7 mouse cellular contexts compared by ENCODE assay signal in genomic region chr4:156197829-156198205, GRCm38 (mm10). TPM values are rescaled to one million over a fixed set of nuclear protein-coding genes. Genes with fewer than 3 reads are reported as not detected.
DNase-seq lines count a peak whose midpoint lies in the region; ATAC-seq and TF ChIP-seq lines count a peak whose summit lies in the region.

No protein-coding gene starts in this region.

- H3K9me3 ChIP-seq in intestine, postnatal 0 days (ENCODE audit: control insufficient read depth), result no peaks in the 10 kb centered on the region
- H3K9me3 ChIP-seq in midbrain, embryonic 12.5 days, result no peaks in the 10 kb centered on the region

- peaks cover 9% of the 10 kb centered on the region; the same call in 1 of the 2 replicates for H3K27me3 ChIP-seq in intestine, postnatal 0 days (replicated peaks; ENCODE audit: control insufficient read depth, insufficient read depth, low read length)
- H3K27me3 ChIP-seq in midbrain, embryonic 12.5 days, result peaks cover 6% of the 10 kb centered on the region; the same call in 1 of the 2 replicates
- H3K27me3 ChIP-seq in small intestine, adult 2 months (ENCODE audit: control insufficient read depth, insufficient read depth, low read length), result no peaks in the 10 kb centered on the region

- 0% methylated on average over 26 of the region's 26 CpGs for WGBS in intestine, postnatal 0 days
- WGBS in midbrain, embryonic 12.5 days, result 1% methylated on average over 26 of the region's 26 CpGs
- WGBS in small intestine, adult 2 months, result under 1% methylated on average over 26 of the region's 26 CpGs

- ATAC-seq in intestine, postnatal 0 days, result peak; percentile 92
- peak; percentile 96 for ATAC-seq in midbrain, embryonic 12.5 days (ENCODE audit: low FRiP score, low read depth)

- H3K4me1 ChIP-seq in intestine, postnatal 0 days (replicated peaks; ENCODE audit: control insufficient read depth, insufficient read depth, low read length), result peaks cover 7% of the 10 kb centered on the region; the same call in 1 of the 2 replicates
- H3K4me1 ChIP-seq in midbrain, embryonic 12.5 days, result peaks cover 45% of the 10 kb centered on the region
- peaks cover 30% of the 10 kb centered on the region; the same call in 1 of the 2 replicates for H3K4me1 ChIP-seq in small intestine, adult 2 months (ENCODE audit: control insufficient read depth, insufficient read depth, insufficient read length, low read length)

- peak overlapping the region; percentile 83 for H3K9ac ChIP-seq in intestine, postnatal 0 days (ENCODE audit: low read depth, low read length)
- H3K9ac ChIP-seq in midbrain, embryonic 12.5 days (replicated peaks), result peak overlapping the region; percentile 32

- H3K4me2 ChIP-seq in intestine, postnatal 0 days (replicated peaks; ENCODE audit: low read depth), result peak overlapping the region; percentile 98
- peak overlapping the region; percentile 86 for H3K4me2 ChIP-seq in midbrain, embryonic 12.5 days (replicated peaks)

- intact Hi-C loops in left cerebral cortex, postnatal 4 days (cut with DNase I), result no loop called here

- peak; percentile 94 for DNase-seq in adrenal gland, adult 2 months
- peak; percentile 84 for DNase-seq in embryo, embryonic 11.5 days (ENCODE audit: low read depth, low spot score)
- peak; percentile 83 to 91 for DNase-seq in gastrocnemius, postnatal 4 days (ENCODE audit: low spot score in 2 of 2)
- peak; percentile 93 for DNase-seq in left cerebral cortex, postnatal 4 days

- 0 out of 2 replicates have a peak, but pooled peaks have one; percentile 33 for TF ChIP-seq POLR2A in small intestine, adult 2 months (IDR thresholded peaks at IDR 0.05; ENCODE audit: low read depth, low read length)

- peak overlapping the region; percentile 83 for H3K4me3 ChIP-seq in intestine, postnatal 0 days (ENCODE audit: low read depth, low read length)
- peak overlapping the region; percentile 75 for H3K4me3 ChIP-seq in midbrain, embryonic 12.5 days
- peak overlapping the region; percentile 82 for H3K4me3 ChIP-seq in small intestine, adult 2 months (ENCODE audit: low read depth, low read length)

- peak overlapping the region; percentile 97 for H3K27ac ChIP-seq in intestine, postnatal 0 days (ENCODE audit: low read depth, low read length)
- peak overlapping the region; percentile 96 for H3K27ac ChIP-seq in midbrain, embryonic 12.5 days (replicated peaks)
- H3K27ac ChIP-seq in small intestine, adult 2 months (ENCODE audit: insufficient read depth, low read depth, low read length), result peak overlapping the region; percentile 90

- H3K36me3 ChIP-seq in intestine, postnatal 0 days (ENCODE audit: control insufficient read depth, insufficient read depth), result no peaks in the 10 kb centered on the region
- peaks cover 23% of the 10 kb centered on the region for H3K36me3 ChIP-seq in midbrain, embryonic 12.5 days
- H3K36me3 ChIP-seq in small intestine, adult 2 months (ENCODE audit: control insufficient read depth, insufficient read depth, low read length), result 0 out of 2 replicates have a peak, but pooled peaks cover 3% of the 10 kb centered on the region

- TF ChIP-seq CTCF in intestine, postnatal 0 days (IDR thresholded peaks at IDR 0.05; ENCODE audit: low read depth), result peak; percentile 64
- peak; percentile 20; the same call in 1 of the 2 replicates for TF ChIP-seq CTCF in small intestine, adult 2 months (IDR thresholded peaks at IDR 0.05; ENCODE audit: extremely low read depth, insufficient read length, insufficient replicate concordance, low read depth, low read length)

RNA-seq across cellular contexts. Expression of gene Agrn, which starts 0.5 kb away (rescaled TPM):
- total RNA-seq in adrenal gland, adult 2 months (2021), result 10 to 100 TPM; 23.2 to 34.1 TPM
- polyA plus RNA-seq in adrenal gland, adult 2 months (2012; rRNA removed), result 39.3 and 46.4 TPM in 2 replicates
- 10 to 100 TPM; 53.2 to 57.1 TPM for total RNA-seq in gastrocnemius, postnatal 4 days (2021)
- 15.1 and 17.7 TPM in 2 replicates for polyA plus RNA-seq in intestine, postnatal 0 days (2015; fragmentation: Nextera tagmentation; extraction: Ambion mirVana)
- total RNA-seq in left cerebral cortex, postnatal 4 days (2021), result 100 to 1,000 TPM; 330 to 331 TPM
- 155 and 160 TPM in 2 replicates for polyA plus RNA-seq in midbrain, embryonic 12.5 days (2016; fragmentation: Nextera tagmentation; extraction: Ambion mirVana)
- 53.6 and 101 TPM in 2 replicates for polyA plus RNA-seq in small intestine, adult 2 months (2012; rRNA removed)

RNA-seq across cellular contexts. Expression of gene Isg15, which starts 2.8 kb away (rescaled TPM):
- 1 to 10 TPM; 4.3 to 5.4 TPM for total RNA-seq in adrenal gland, adult 2 months (2021)
- 9.1 and 12.1 TPM in 2 replicates for polyA plus RNA-seq in adrenal gland, adult 2 months (2012; rRNA removed)
- total RNA-seq in gastrocnemius, postnatal 4 days (2021), result under 1 TPM in 1 of 2 experiments, not detected in 1; 0.49 TPM
- 36.0 and 40.5 TPM in 2 replicates for polyA plus RNA-seq in intestine, postnatal 0 days (2015; fragmentation: Nextera tagmentation; extraction: Ambion mirVana)
- not detected for total RNA-seq in left cerebral cortex, postnatal 4 days (2021)
- polyA plus RNA-seq in midbrain, embryonic 12.5 days (2016; fragmentation: Nextera tagmentation; extraction: Ambion mirVana), result 1.3 and 2.0 TPM in 2 replicates
- polyA plus RNA-seq in small intestine, adult 2 months (2012; rRNA removed), result 28.1 and 90.2 TPM in 2 replicates

RNA-seq across cellular contexts. Expression of gene AW011738, which starts 5.3 kb away (rescaled TPM):
- 1 to 10 TPM; 2.7 to 7.2 TPM for total RNA-seq in adrenal gland, adult 2 months (2021)
- polyA plus RNA-seq in adrenal gland, adult 2 months (2012; rRNA removed), result 1.7 and 2.6 TPM in 2 replicates
- total RNA-seq in gastrocnemius, postnatal 4 days (2021), result 1 to 10 TPM; 3.6 to 4.1 TPM
- 0.85 and 0.93 TPM in 2 replicates for polyA plus RNA-seq in intestine, postnatal 0 days (2015; fragmentation: Nextera tagmentation; extraction: Ambion mirVana)
- 1 to 10 TPM; 5.2 to 6.4 TPM for total RNA-seq in left cerebral cortex, postnatal 4 days (2021)
- polyA plus RNA-seq in midbrain, embryonic 12.5 days (2016; fragmentation: Nextera tagmentation; extraction: Ambion mirVana), result 7.6 and 8.1 TPM in 2 replicates
- polyA plus RNA-seq in small intestine, adult 2 months (2012; rRNA removed), result 1.6 and 1.8 TPM in 2 replicates

RNA-seq across cellular contexts. Expression of gene Perm1, which starts 17.9 kb away (rescaled TPM):
- total RNA-seq in adrenal gland, adult 2 months (2021), result 10 to 100 TPM in 1 of 2 experiments, 1 to 10 TPM in 1; 3.9 to 10.2 TPM
- 2.4 and 2.6 TPM in 2 replicates for polyA plus RNA-seq in adrenal gland, adult 2 months (2012; rRNA removed)
- 10 to 100 TPM; 30.8 to 32.7 TPM for total RNA-seq in gastrocnemius, postnatal 4 days (2021)
- polyA plus RNA-seq in intestine, postnatal 0 days (2015; fragmentation: Nextera tagmentation; extraction: Ambion mirVana), result 0.39 and 0.47 TPM in 2 replicates
- total RNA-seq in left cerebral cortex, postnatal 4 days (2021), result under 1 TPM; 0.36 to 0.46 TPM
- 2.0 and 2.1 TPM in 2 replicates for polyA plus RNA-seq in midbrain, embryonic 12.5 days (2016; fragmentation: Nextera tagmentation; extraction: Ambion mirVana)
- 0.06 and 0.09 TPM in 2 replicates for polyA plus RNA-seq in small intestine, adult 2 months (2012; rRNA removed)

RNA-seq across cellular contexts. Expression of gene Plekhn1, which starts 36.8 kb away (rescaled TPM):
- total RNA-seq in adrenal gland, adult 2 months (2021), result 10 to 100 TPM; 18.7 to 23.9 TPM
- 62.2 and 69.6 TPM in 2 replicates for polyA plus RNA-seq in adrenal gland, adult 2 months (2012; rRNA removed)
- 10 to 100 TPM; 11.5 to 12.2 TPM for total RNA-seq in gastrocnemius, postnatal 4 days (2021)
- polyA plus RNA-seq in intestine, postnatal 0 days (2015; fragmentation: Nextera tagmentation; extraction: Ambion mirVana), result 8.3 and 8.6 TPM in 2 replicates
- 10 to 100 TPM; 46.0 to 46.9 TPM for total RNA-seq in left cerebral cortex, postnatal 4 days (2021)
- 29.7 and 31.9 TPM in 2 replicates for polyA plus RNA-seq in midbrain, embryonic 12.5 days (2016; fragmentation: Nextera tagmentation; extraction: Ambion mirVana)
- 30.3 and 46.9 TPM in 2 replicates for polyA plus RNA-seq in small intestine, adult 2 months (2012; rRNA removed)

Comparison
In these comparisons a context has a peak if more than half of its experiments do, and no peak if none do; other contexts are left out.
1. Peak in every context shown above with its lines: DNase-seq, ATAC-seq, H3K4me3 ChIP-seq and H3K27ac ChIP-seq.